In genomic region chr10:101544203-101544602, GRCm38 (mm10) we compare ENCODE assay signal across 24 mouse cellular contexts.
A peak's percentile ranks its signal among the peaks of the same experiment; 100 is the strongest.
DNase-seq lines count a peak whose midpoint lies in the region; ATAC-seq and TF ChIP-seq lines count a peak whose summit lies in the region.
"Had no signal": no experiment of that assay in that cellular context is flagged by ENCODE, and none has a peak within 500 bp of the region (broad histone marks: within the 10 kb centered on the region; RNA-seq: fewer than 3 reads in every experiment).

No protein-coding gene starts in this region.

- no peaks in the 10 kb centered on the region for H3K27me3 ChIP-seq in hindbrain, embryonic 11.5 days (ENCODE audit: control insufficient read depth, insufficient read depth, low read length)
- H3K27me3 ChIP-seq in hindbrain, embryonic 12.5 days = no peaks in the 10 kb centered on the region
- H3K27me3 ChIP-seq in kidney, embryonic 15.5 days = no peaks in the 10 kb centered on the region
- H3K27me3 ChIP-seq in stomach, embryonic 14.5 days (ENCODE audit: control insufficient read depth, insufficient read depth, low read length) = no peaks in the 10 kb centered on the region
- H3K27me3 ChIP-seq in stomach, postnatal 0 days (ENCODE audit: control insufficient read depth, insufficient read depth, low read length) = no peaks in the 10 kb centered on the region
- H3K27me3 ChIP-seq: embryonic facial prominence, embryonic 13.5 days; embryonic facial prominence, embryonic 15.5 days; forebrain, embryonic 13.5 days; forebrain, embryonic 15.5 days had no signal

- H3K36me3 ChIP-seq in hindbrain, embryonic 11.5 days (ENCODE audit: control insufficient read depth, insufficient read depth, low read length) = no peaks in the 10 kb centered on the region
- no peaks in the 10 kb centered on the region for H3K36me3 ChIP-seq in hindbrain, embryonic 12.5 days
- H3K36me3 ChIP-seq in kidney, embryonic 15.5 days = no peaks in the 10 kb centered on the region
- no peaks in the 10 kb centered on the region for H3K36me3 ChIP-seq in stomach, embryonic 14.5 days (ENCODE audit: control insufficient read depth, insufficient read depth, low read length)
- H3K36me3 ChIP-seq in stomach, postnatal 0 days (ENCODE audit: control insufficient read depth, insufficient read depth, low read length) = no peaks in the 10 kb centered on the region
- H3K36me3 ChIP-seq: embryonic facial prominence, embryonic 13.5 days; embryonic facial prominence, embryonic 15.5 days; forebrain, embryonic 10.5 days; forebrain, embryonic 15.5 days had no signal

- no peak for TF ChIP-seq CTCF in stomach, postnatal 0 days (IDR thresholded peaks at IDR 0.05; ENCODE audit: low read depth)

- no peaks in the 10 kb centered on the region for H3K9me3 ChIP-seq in hindbrain, embryonic 11.5 days (ENCODE audit: control insufficient read depth, low read length)
- no peaks in the 10 kb centered on the region for H3K9me3 ChIP-seq in hindbrain, embryonic 12.5 days (replicated peaks)
- H3K9me3 ChIP-seq in kidney, embryonic 15.5 days (replicated peaks) = no peaks in the 10 kb centered on the region
- no peaks in the 10 kb centered on the region for H3K9me3 ChIP-seq in stomach, embryonic 14.5 days (ENCODE audit: control insufficient read depth, low read depth, low read length)
- H3K9me3 ChIP-seq in stomach, postnatal 0 days (ENCODE audit: control insufficient read depth, low read length) = no peaks in the 10 kb centered on the region
- H3K9me3 ChIP-seq: embryonic facial prominence, embryonic 13.5 days; embryonic facial prominence, embryonic 15.5 days; forebrain, embryonic 10.5 days; forebrain, embryonic 13.5 days; forebrain, embryonic 15.5 days had no signal

- H3K9ac ChIP-seq in hindbrain, embryonic 11.5 days (ENCODE audit: low read depth, low read length) = no peak overlapping the region
- H3K9ac ChIP-seq in hindbrain, embryonic 12.5 days = no peak overlapping the region
- no peak overlapping the region for H3K9ac ChIP-seq in kidney, embryonic 15.5 days
- no peak overlapping the region for H3K9ac ChIP-seq in stomach, embryonic 14.5 days (replicated peaks; ENCODE audit: low read depth, low read length)
- H3K9ac ChIP-seq in stomach, postnatal 0 days (ENCODE audit: low read length) = no peak overlapping the region
- H3K9ac ChIP-seq: embryonic facial prominence, embryonic 13.5 days; embryonic facial prominence, embryonic 15.5 days; forebrain, embryonic 13.5 days; forebrain, embryonic 15.5 days had no signal

- H3K4me1 ChIP-seq in hindbrain, embryonic 11.5 days (replicated peaks; ENCODE audit: control insufficient read depth, insufficient read depth, low read length) = no peaks in the 10 kb centered on the region
- H3K4me1 ChIP-seq in hindbrain, embryonic 12.5 days = no peaks in the 10 kb centered on the region
- no peaks in the 10 kb centered on the region for H3K4me1 ChIP-seq in kidney, embryonic 15.5 days
- H3K4me1 ChIP-seq in stomach, embryonic 14.5 days (ENCODE audit: control insufficient read depth, insufficient read depth, low read length) = no peaks in the 10 kb centered on the region
- no peaks in the 10 kb centered on the region for H3K4me1 ChIP-seq in stomach, postnatal 0 days (replicated peaks; ENCODE audit: control insufficient read depth, insufficient read depth)
- H3K4me1 ChIP-seq: embryonic facial prominence, embryonic 13.5 days; embryonic facial prominence, embryonic 15.5 days; forebrain, embryonic 10.5 days; forebrain, embryonic 13.5 days; forebrain, embryonic 15.5 days had no signal

- no peak for DNase-seq in hindbrain, embryonic 11.5 days (ENCODE audit: low spot score)
- DNase-seq in kidney, postnatal 36 days = no peak
- DNase-seq in stomach, postnatal 0 days (ENCODE audit: low spot score) = no peak
- DNase-seq in frontal cortex, postnatal 14 days (ENCODE audit: low spot score in 2 of 2) = no peak
- DNase-seq in neural tube, embryonic 10.5 days (ENCODE audit: extremely low spot score, low spot score) = no peak
- DNase-seq: adrenal gland, adult 2 months; adrenal gland, postnatal 10 days; adrenal gland, postnatal 25 days; cerebellum, adult 11 months; cerebellum, adult 18-20 months; cerebellum, adult 8-10 months; cerebellum, adult 9-11 months; cerebellum, postnatal 14 days; cerebellum, postnatal 36 days; embryo, embryonic 11 days had no signal

- no peak overlapping the region for H3K27ac ChIP-seq in hindbrain, embryonic 11.5 days (ENCODE audit: low read depth, low read length)
- H3K27ac ChIP-seq in hindbrain, embryonic 12.5 days = no peak overlapping the region
- H3K27ac ChIP-seq in kidney, embryonic 15.5 days = no peak overlapping the region
- H3K27ac ChIP-seq in stomach, embryonic 14.5 days (ENCODE audit: low read length) = no peak overlapping the region
- H3K27ac ChIP-seq in stomach, postnatal 0 days (replicated peaks) = no peak overlapping the region
- H3K27ac ChIP-seq: embryonic facial prominence, embryonic 13.5 days; embryonic facial prominence, embryonic 15.5 days; forebrain, embryonic 10.5 days; forebrain, embryonic 13.5 days; forebrain, embryonic 15.5 days had no signal

- H3K4me2 ChIP-seq in hindbrain, embryonic 11.5 days (replicated peaks; ENCODE audit: low read depth, low read length) = no peak overlapping the region
- H3K4me2 ChIP-seq in hindbrain, embryonic 12.5 days (replicated peaks) = no peak overlapping the region
- no peak overlapping the region for H3K4me2 ChIP-seq in kidney, embryonic 15.5 days
- no peak overlapping the region for H3K4me2 ChIP-seq in stomach, embryonic 14.5 days (replicated peaks; ENCODE audit: low read depth, low read length)
- no peak overlapping the region for H3K4me2 ChIP-seq in stomach, postnatal 0 days (replicated peaks; ENCODE audit: low read depth)
- H3K4me2 ChIP-seq: embryonic facial prominence, embryonic 13.5 days; embryonic facial prominence, embryonic 15.5 days; forebrain, embryonic 13.5 days; forebrain, embryonic 15.5 days had no signal

- ATAC-seq in hindbrain, embryonic 11.5 days (ENCODE audit: low FRiP score) = peak; percentile 38; the same call in 1 of the 2 replicates
- ATAC-seq in hindbrain, embryonic 12.5 days (ENCODE audit: low FRiP score) = no peak
- peak; percentile 25; the same call in 1 of the 2 replicates for ATAC-seq in kidney, embryonic 15.5 days (replicated peaks; ENCODE audit: low FRiP score)
- peak; percentile 65; the same call in 1 of the 2 replicates for ATAC-seq in stomach, embryonic 14.5 days (ENCODE audit: insufficient number of reproducible peaks, insufficient read depth, low FRiP score, low read depth)
- peak; percentile 54; the same call in 1 of the 2 replicates for ATAC-seq in stomach, postnatal 0 days (ENCODE audit: low FRiP score, low TSS enrichment)
- ATAC-seq: forebrain, embryonic 13.5 days; forebrain, embryonic 15.5 days had no signal

- no peak overlapping the region for H3K4me3 ChIP-seq in hindbrain, embryonic 11.5 days (ENCODE audit: low read depth, low read length)
- H3K4me3 ChIP-seq in hindbrain, embryonic 12.5 days = no peak overlapping the region
- no peak overlapping the region for H3K4me3 ChIP-seq in kidney, embryonic 15.5 days (replicated peaks)
- no peak overlapping the region for H3K4me3 ChIP-seq in stomach, embryonic 14.5 days (ENCODE audit: low read depth, low read length)
- no peak overlapping the region for H3K4me3 ChIP-seq in stomach, postnatal 0 days (ENCODE audit: low read depth, low read length)
- H3K4me3 ChIP-seq: embryonic facial prominence, embryonic 13.5 days; embryonic facial prominence, embryonic 15.5 days; erythroblast, embryonic 14.5 days; forebrain, embryonic 10.5 days; forebrain, embryonic 13.5 days; forebrain, embryonic 15.5 days had no signal

- WGBS in hindbrain, embryonic 11.5 days = 58% methylated on average over 1 of the region's 1 CpGs
- 76% methylated on average over 1 of the region's 1 CpGs for WGBS in hindbrain, embryonic 12.5 days
- WGBS in kidney, embryonic 15.5 days = 50% methylated on average over 1 of the region's 1 CpGs
- WGBS in stomach, embryonic 14.5 days = 68% methylated on average over 1 of the region's 1 CpGs
- 29% methylated on average over 1 of the region's 1 CpGs for WGBS in stomach, postnatal 0 days

- TF ChIP-seq EP300 in stomach, postnatal 0 days (optimal IDR thresholded peaks at IDR 0.05) = no peak
